Mouse (Mus musculus): ENCODE data around the gene Tmem163.

DNA sequence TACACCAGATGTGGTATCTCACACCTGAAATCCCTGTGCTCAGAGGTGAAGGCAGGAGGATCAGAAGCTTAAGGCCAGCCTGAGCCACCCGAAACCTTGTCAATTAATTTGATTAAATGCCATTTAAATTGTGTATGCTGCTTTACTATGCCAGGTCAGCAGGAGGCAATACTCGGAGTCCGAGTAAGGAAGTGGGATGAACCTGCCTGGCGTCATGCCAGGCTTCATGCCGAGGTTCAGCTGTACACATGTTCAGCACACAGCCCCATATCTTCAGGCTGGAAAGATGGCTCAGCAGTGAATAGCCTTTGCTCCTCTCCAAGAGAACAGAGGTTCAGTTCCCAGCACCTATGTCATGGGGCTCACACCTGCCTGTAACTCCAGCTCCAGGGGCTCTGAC, 142.9 kb downstream of the Tmem163 start:
- TF ChIP-seq GATA1 (IDR thresholded peaks at IDR 0.05; ENCODE audit: borderline replicate concordance, low read length), result no peak
- TF ChIP-seq CTCF (IDR thresholded peaks at IDR 0.05; ENCODE audit: low read depth, low read length), result no peak
- TF ChIP-seq GATA2 (IDR thresholded peaks at IDR 0.05; ENCODE audit: borderline replicate concordance, low read depth, low read length), result no peak

All from G1E (cell line).